In the genomic region with DNA sequence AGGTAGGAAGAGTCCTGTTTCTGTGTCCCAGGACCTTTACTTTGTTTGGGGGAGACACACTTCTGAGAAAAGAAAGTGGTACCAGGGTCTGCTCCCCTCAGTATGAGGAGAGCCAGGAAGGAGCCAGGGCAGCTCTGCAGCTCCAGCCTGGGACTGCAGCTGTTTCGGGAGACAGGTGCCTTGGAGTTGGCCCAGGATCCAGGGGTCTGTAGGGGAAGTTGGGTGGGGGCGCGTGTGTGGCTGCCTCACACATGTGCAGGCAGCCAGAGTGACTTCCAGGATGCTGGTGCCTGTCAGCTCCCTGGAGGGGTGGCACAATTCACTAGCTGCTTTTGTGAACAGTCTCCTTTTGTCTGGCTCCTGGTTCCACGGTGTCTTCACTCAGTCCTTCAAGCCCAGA, we compare ENCODE assay signal across 10 mouse cellular contexts. TPM values are rescaled to one million over a fixed set of nuclear protein-coding genes. Genes with fewer than 3 reads are reported as not detected.
DNase-seq lines count a peak whose midpoint lies in the region; ATAC-seq and TF ChIP-seq lines count a peak whose summit lies in the region.
"Had no signal": no experiment of that assay in that cellular context is flagged by ENCODE, and none has a peak within 500 bp of the region (broad histone marks: within the 10 kb centered on the region; RNA-seq: fewer than 3 reads in every experiment).

No protein-coding gene starts in this region.

- peaks cover 33% of the 10 kb centered on the region for H3K4me1 ChIP-seq in heart, embryonic 12.5 days (replicated peaks)
- peaks cover 4% of the 10 kb centered on the region; the same call in 1 of the 2 replicates for H3K4me1 ChIP-seq in forebrain, postnatal 0 days (ENCODE audit: insufficient read depth)
- H3K4me1 ChIP-seq in liver, postnatal 0 days (ENCODE audit: insufficient read depth): peaks cover 5% of the 10 kb centered on the region

- 34% methylated on average over 4 of the region's 4 CpGs for WGBS in heart, embryonic 12.5 days
- WGBS in forebrain, postnatal 0 days: 11% methylated on average over 4 of the region's 4 CpGs
- WGBS in liver, postnatal 0 days (ENCODE audit: insufficient replicate concordance): 25% methylated on average over 4 of the region's 4 CpGs

- TF ChIP-seq EP300 in liver, postnatal 0 days (IDR thresholded peaks at IDR 0.05; ENCODE audit: low read depth): no peak

- no peaks in the 10 kb centered on the region for H3K9me3 ChIP-seq in heart, embryonic 12.5 days (replicated peaks)
- H3K9me3 ChIP-seq in forebrain, postnatal 0 days (ENCODE audit: low read length): no peaks in the 10 kb centered on the region
- no peaks in the 10 kb centered on the region for H3K9me3 ChIP-seq in liver, postnatal 0 days (ENCODE audit: low read length)

- H3K4me2 ChIP-seq in heart, embryonic 12.5 days: peak overlapping the region; percentile 93
- H3K4me2 ChIP-seq in forebrain, postnatal 0 days (ENCODE audit: low read depth): peak overlapping the region; percentile 93
- H3K4me2 ChIP-seq in liver, postnatal 0 days (ENCODE audit: low read depth, low read length): peak overlapping the region; percentile 73

- intact Hi-C loops in heart, postnatal 25 days (cut with DNase I): no loop called here

- no peak overlapping the region for H3K27ac ChIP-seq in heart, embryonic 12.5 days (ENCODE audit: poor library complexity, severe bottlenecking)
- no peak overlapping the region for H3K27ac ChIP-seq in forebrain, postnatal 0 days (ENCODE audit: low read depth, low read length)
- no peak overlapping the region for H3K27ac ChIP-seq in liver, postnatal 0 days (ENCODE audit: low read depth)

- peak overlapping the region; percentile 79 for H3K9ac ChIP-seq in heart, embryonic 12.5 days
- H3K9ac ChIP-seq in forebrain, postnatal 0 days: peak overlapping the region; percentile 72
- H3K9ac ChIP-seq in liver, postnatal 0 days (replicated peaks): no peak overlapping the region

- ATAC-seq in heart, embryonic 12.5 days (ENCODE audit: insufficient number of reproducible peaks, low FRiP score): no peak
- ATAC-seq in forebrain, postnatal 0 days: peak; percentile 30
- no peak for ATAC-seq in liver, postnatal 0 days

- H3K36me3 ChIP-seq in heart, embryonic 12.5 days: no peaks in the 10 kb centered on the region
- no peaks in the 10 kb centered on the region for H3K36me3 ChIP-seq in forebrain, postnatal 0 days (ENCODE audit: insufficient read depth)
- H3K36me3 ChIP-seq in liver, postnatal 0 days (replicated peaks; ENCODE audit: insufficient read depth, low read length): no peaks in the 10 kb centered on the region

- no peak for TF ChIP-seq CTCF in forebrain, postnatal 0 days (IDR thresholded peaks at IDR 0.05; ENCODE audit: low read depth)
- TF ChIP-seq CTCF in liver, postnatal 0 days (IDR thresholded peaks at IDR 0.05; ENCODE audit: low read depth): no peak

- DNase-seq in heart, postnatal 25 days (ENCODE audit: low spot score): no peak
- peak; percentile 36 for DNase-seq in brain, adult 2 months (ENCODE audit: low read depth, low spot score)
- peak; percentile 38 for DNase-seq in forebrain, postnatal 0 days
- DNase-seq in liver, postnatal 0 days: no peak
- no peak for DNase-seq in spleen, postnatal 10 days (ENCODE audit: low spot score in 2 of 2)
- no peak for DNase-seq in adrenal gland, adult 2 months
- no peak for DNase-seq in left cerebral cortex, adult 9 months (ENCODE audit: low spot score in 2 of 2)

- peaks cover 47% of the 10 kb centered on the region for H3K27me3 ChIP-seq in heart, embryonic 12.5 days (replicated peaks)
- no peaks in the 10 kb centered on the region for H3K27me3 ChIP-seq in forebrain, postnatal 0 days (ENCODE audit: insufficient read depth, low read length)
- peaks cover 42% of the 10 kb centered on the region for H3K27me3 ChIP-seq in liver, postnatal 0 days (ENCODE audit: insufficient read depth, low read length)

- H3K4me3 ChIP-seq in heart, embryonic 12.5 days: peak overlapping the region; percentile 67
- peak overlapping the region; percentile 69 for H3K4me3 ChIP-seq in forebrain, postnatal 0 days (ENCODE audit: low read depth, low read length)
- peak overlapping the region; percentile 51; the same call in 1 of the 2 replicates for H3K4me3 ChIP-seq in liver, postnatal 0 days (ENCODE audit: low read depth, low read length)

RNA-seq across cellular contexts. Expression of gene Dok7, which starts 1.0 kb away (rescaled TPM):
- 7.0 and 7.6 TPM in 2 replicates for polyA plus RNA-seq in heart, embryonic 12.5 days (2016; fragmentation: Nextera tagmentation; extraction: Ambion mirVana)
- total RNA-seq in heart, postnatal 25 days (2021): 10 to 100 TPM; 34.5 to 43.8 TPM
- 15.0 and 16.4 TPM in 2 replicates for total RNA-seq in forebrain, postnatal 0 days (2014; rRNA removed)
- polyA plus RNA-seq in forebrain, postnatal 0 days (2015; fragmentation: Nextera tagmentation; extraction: Ambion mirVana): 9.6 and 10.1 TPM in 2 replicates
- 0.05 and 0.06 TPM in 2 replicates for polyA plus RNA-seq in liver, postnatal 0 days (2015; fragmentation: Nextera tagmentation; extraction: Ambion mirVana)
- total RNA-seq in adrenal gland, adult 2 months (2021): 10 to 100 TPM in 1 of 2 experiments, 1 to 10 TPM in 1; 4.8 to 17.0 TPM
- 12.4 and 12.7 TPM in 2 replicates for polyA plus RNA-seq in adrenal gland, adult 2 months (2012; rRNA removed)
- total RNA-seq: CH12.LX; granulocyte monocyte progenitor cell, adult 5-6 weeks had no signal

RNA-seq across cellular contexts. Expression of gene Hgfac, which starts 16.3 kb away (rescaled TPM):
- 0.42 and 1.5 TPM in 2 replicates for polyA plus RNA-seq in heart, embryonic 12.5 days (2016; fragmentation: Nextera tagmentation; extraction: Ambion mirVana)
- under 1 TPM; 0.34 TPM for total RNA-seq in heart, postnatal 25 days (2021)
- 0.69 and 2.1 TPM in 2 replicates for total RNA-seq in forebrain, postnatal 0 days (2014; rRNA removed)
- polyA plus RNA-seq in forebrain, postnatal 0 days (2015; fragmentation: Nextera tagmentation; extraction: Ambion mirVana): 0.36 TPM in 1 of 2 replicates, not detected in the other
- 285 and 304 TPM in 2 replicates for polyA plus RNA-seq in liver, postnatal 0 days (2015; fragmentation: Nextera tagmentation; extraction: Ambion mirVana)
- 1 to 10 TPM in 1 of 2 experiments, under 1 TPM in 1; 0.90 to 2.8 TPM for total RNA-seq in adrenal gland, adult 2 months (2021)
- polyA plus RNA-seq in adrenal gland, adult 2 months (2012; rRNA removed): 1.1 and 1.5 TPM in 2 replicates
- total RNA-seq: CH12.LX had no signal

RNA-seq across cellular contexts. Expression of gene Lrpap1, which starts 48.0 kb away (rescaled TPM):
- 142 and 147 TPM in 2 replicates for polyA plus RNA-seq in heart, embryonic 12.5 days (2016; fragmentation: Nextera tagmentation; extraction: Ambion mirVana)
- 10 to 100 TPM; 46.7 to 47.3 TPM for total RNA-seq in heart, postnatal 25 days (2021)
- 96.6 and 99.3 TPM in 2 replicates for total RNA-seq in forebrain, postnatal 0 days (2014; rRNA removed)
- polyA plus RNA-seq in forebrain, postnatal 0 days (2015; fragmentation: Nextera tagmentation; extraction: Ambion mirVana): 137 and 150 TPM in 2 replicates
- polyA plus RNA-seq in liver, postnatal 0 days (2015; fragmentation: Nextera tagmentation; extraction: Ambion mirVana): 48.8 and 56.4 TPM in 2 replicates
- 100 to 1,000 TPM; 112 to 116 TPM for total RNA-seq in adrenal gland, adult 2 months (2021)
- 31.4 and 36.7 TPM in 2 replicates for polyA plus RNA-seq in adrenal gland, adult 2 months (2012; rRNA removed)

Comparison
In these comparisons a context has a peak if more than half of its experiments do, and no peak if none do; other contexts are left out.
1. DNase-seq: peak in brain, adult 2 months (single experiment) and forebrain, postnatal 0 days (single experiment); none in heart, postnatal 25 days (single experiment), liver, postnatal 0 days (single experiment), spleen, postnatal 10 days (0 of 2), adrenal gland, adult 2 months (single experiment) and left cerebral cortex, adult 9 months (0 of 2).
2. RNA of gene Hgfac, which starts 16.3 kb away (polyA plus RNA-seq): 285 to 304 TPM in liver, postnatal 0 days; 1.1 to 1.5 TPM in adrenal gland, adult 2 months, 0.42 to 1.5 TPM in heart, embryonic 12.5 days and 0.36 TPM in forebrain, postnatal 0 days; every median in the first group is over 100 times any median in the second.
3. Peak in every context shown above with its lines, with median percentiles within 50 percentile points of each other: H3K4me2 ChIP-seq and H3K4me3 ChIP-seq.